Mouse (Mus musculus): Measurements from ENCODE around the gene Rab20.
"Not testable (repeated sequence)": the region's sequence is repeated elsewhere in the genome, so short reads cannot be mapped to it uniquely, and the experiment has no call there.

The Rab20 gene

GRCm38 (mm10) chr8:11481876-11482275 lies 3.4 kb upstream of the Rab20 start:
- DNase-seq (ENCODE audit: low spot score in 2 of 2): no peak

- no peak for DNase-seq (ENCODE audit: low spot score in 2 of 2)
Observed at GRCm38 (mm10) chr8:11479591-11479990, 1.1 kb upstream of the Rab20 start.

GRCm38 (mm10) chr8:11478807-11479527 lies 457 bp upstream of the Rab20 start:
- DNase-seq (ENCODE audit: low spot score in 2 of 2): no peak

GRCm38 (mm10) chr8:11477178-11477553 lies 1.3 kb downstream of the Rab20 start:
- DNase-seq (ENCODE audit: low spot score in 2 of 2): no peak

- no peak for DNase-seq (ENCODE audit: low spot score in 2 of 2)
Observed at GRCm38 (mm10) chr8:11476338-11477177, 2.0 kb downstream of the Rab20 start.

GRCm38 (mm10) chr8:11475876-11476275 lies 2.6 kb downstream of the Rab20 start:
- DNase-seq (ENCODE audit: low spot score in 2 of 2): no peak

GRCm38 (mm10) chr8:11475397-11475796 lies 3.1 kb downstream of the Rab20 start:
- no peak for DNase-seq (ENCODE audit: low spot score in 2 of 2)

- DNase-seq (ENCODE audit: low spot score in 2 of 2): no peak
Observed at GRCm38 (mm10) chr8:11473072-11473471, 5.4 kb downstream of the Rab20 start.

GRCm38 (mm10) chr8:11471309-11471708 lies 7.2 kb downstream of the Rab20 start:
- no peak for DNase-seq (ENCODE audit: low spot score in 2 of 2)

GRCm38 (mm10) chr8:11470694-11471093 lies 7.8 kb downstream of the Rab20 start:
- no peak for DNase-seq (ENCODE audit: low spot score in 2 of 2)

- DNase-seq (ENCODE audit: low spot score in 2 of 2): no peak
Observed at GRCm38 (mm10) chr8:11469095-11469494, 9.4 kb downstream of the Rab20 start.

GRCm38 (mm10) chr8:11466528-11466927 lies 12.0 kb downstream of the Rab20 start:
- not testable (repeated sequence) for DNase-seq (ENCODE audit: low spot score in 2 of 2)

GRCm38 (mm10) chr8:11465619-11466018 lies 12.9 kb downstream of the Rab20 start:
- no peak for DNase-seq (ENCODE audit: low spot score in 2 of 2)

- DNase-seq (ENCODE audit: low spot score in 2 of 2): no peak
Observed at GRCm38 (mm10) chr8:11464707-11464964, 13.9 kb downstream of the Rab20 start.

GRCm38 (mm10) chr8:11463889-11464706 lies 14.4 kb downstream of the Rab20 start:
- DNase-seq (ENCODE audit: low spot score in 2 of 2): no peak

- DNase-seq (ENCODE audit: low spot score in 2 of 2): no peak
Observed at GRCm38 (mm10) chr8:11463541-11463888, 15.0 kb downstream of the Rab20 start.

GRCm38 (mm10) chr8:11462641-11463040 lies 15.9 kb downstream of the Rab20 start:
- DNase-seq (ENCODE audit: low spot score in 2 of 2): no peak

- DNase-seq (ENCODE audit: low spot score in 2 of 2): no peak
Observed at GRCm38 (mm10) chr8:11461847-11462246, 16.7 kb downstream of the Rab20 start.

- DNase-seq (ENCODE audit: low spot score in 2 of 2): no peak
Observed at GRCm38 (mm10) chr8:11460934-11461333, 17.6 kb downstream of the Rab20 start.

GRCm38 (mm10) chr8:11459016-11459415 lies 19.5 kb downstream of the Rab20 start:
- DNase-seq (ENCODE audit: low spot score in 2 of 2): no peak

- no peak for DNase-seq (ENCODE audit: low spot score in 2 of 2)
Observed at GRCm38 (mm10) chr8:11457981-11458836, 20.3 kb downstream of the Rab20 start.

GRCm38 (mm10) chr8:11457278-11457677 lies 21.2 kb downstream of the Rab20 start:
- no peak for DNase-seq (ENCODE audit: low spot score in 2 of 2)
